Mouse (Mus musculus) left cerebral cortex, postnatal 4 days (tissue): ENCODE measurements around the gene Tbc1d2b. TPM values are rescaled to one million over a fixed set of nuclear protein-coding genes. Genes with fewer than 3 reads are reported as not detected.
A peak's percentile ranks its signal among the peaks of the same experiment; 100 is the strongest.

Source experiments
- DNase-seq: peaks from one replicate; pipeline ENCODE4 v3.0.0-alpha.2; 2022
- intact Hi-C: fragments of 180-260 bp; cut with DNase I; formaldehyde crosslinking; loops from one replicate; pipeline ENCODE4 v1.15.1; 2025
- total RNA-seq, 2 experiments: library from RNA; stranded (reverse); gene quantifications; 2 replicates each; pipeline ENCODE4 v1.2.3; 2021

The Tbc1d2b gene
- total RNA-seq, 2 experiments from 2014 or later, result 16.8 to 21.9 TPM

DNA sequence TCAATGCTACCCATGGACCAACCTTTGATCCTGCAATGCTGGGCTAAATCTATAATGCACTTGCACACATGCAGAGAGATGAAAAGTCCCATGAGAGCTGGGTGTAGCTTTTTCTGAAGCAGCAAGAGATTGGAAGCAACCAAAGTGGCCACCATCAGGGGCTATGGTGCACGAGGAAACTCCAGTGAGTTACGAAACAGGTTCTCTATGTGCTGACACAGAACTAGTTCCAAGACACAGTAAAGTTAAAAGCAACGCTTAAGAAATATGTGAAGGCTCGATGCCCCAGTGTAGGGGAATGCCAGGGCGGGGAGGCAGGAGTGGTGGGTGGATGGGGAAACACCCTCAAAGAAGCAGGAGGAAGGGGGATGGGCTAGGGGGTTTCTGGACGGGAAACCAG is 61.9 kb downstream of the Tbc1d2b start:
- intact Hi-C loops, result loop anchor here (5.0 to 10.0 kb wide), 3 partner anchors 239 to 1836 kb away; no protein-coding TSS in a partner anchor
- no peak for DNase-seq

DNA sequence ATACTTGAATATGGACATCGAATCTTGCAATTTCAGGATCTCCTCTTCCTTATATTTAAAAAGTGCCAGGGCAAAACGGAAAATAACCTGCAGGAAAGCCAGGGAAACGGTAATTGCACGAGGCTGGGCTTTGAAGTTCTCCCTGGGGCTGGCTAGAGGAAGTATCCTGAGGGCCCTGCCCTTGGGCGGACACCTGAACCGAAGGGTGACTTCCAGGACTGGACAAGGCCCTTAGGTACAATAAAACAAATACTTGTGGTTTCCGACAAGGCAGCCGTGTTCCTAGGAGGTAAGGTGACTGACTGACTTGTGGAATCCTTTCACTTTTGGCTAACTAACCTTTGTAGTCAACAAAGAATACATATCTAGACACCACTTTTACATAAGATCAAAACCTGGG is 62.8 kb downstream of the Tbc1d2b start:
- DNase-seq, result no peak
- intact Hi-C loops, result loop anchor here (5.0 to 10.0 kb wide), 3 partner anchors 239 to 1837 kb away; no protein-coding TSS in a partner anchor

DNA sequence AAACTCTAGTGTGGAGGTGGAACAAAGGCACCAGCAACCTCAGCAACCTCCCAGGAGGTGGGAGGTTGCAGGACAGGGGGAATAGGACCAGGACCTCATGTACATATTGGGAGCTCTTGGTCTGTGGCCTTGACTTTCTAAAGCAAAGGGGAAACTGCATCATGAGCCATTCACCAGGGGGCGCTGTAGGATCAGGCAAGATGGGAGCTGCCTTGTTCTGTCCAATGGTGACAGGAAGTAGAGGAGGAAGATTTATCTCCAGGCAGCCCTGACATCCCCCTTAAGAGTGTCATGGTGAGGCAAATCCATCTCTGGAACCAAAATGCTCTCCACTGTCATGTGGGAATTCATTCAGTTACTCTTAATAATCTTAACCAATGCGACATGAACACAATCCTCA is 64.1 kb downstream of the Tbc1d2b start:
- intact Hi-C loops, result loop anchor here (5.0 to 10.0 kb wide), 3 partner anchors 241 to 1838 kb away; no protein-coding TSS in a partner anchor

DNA sequence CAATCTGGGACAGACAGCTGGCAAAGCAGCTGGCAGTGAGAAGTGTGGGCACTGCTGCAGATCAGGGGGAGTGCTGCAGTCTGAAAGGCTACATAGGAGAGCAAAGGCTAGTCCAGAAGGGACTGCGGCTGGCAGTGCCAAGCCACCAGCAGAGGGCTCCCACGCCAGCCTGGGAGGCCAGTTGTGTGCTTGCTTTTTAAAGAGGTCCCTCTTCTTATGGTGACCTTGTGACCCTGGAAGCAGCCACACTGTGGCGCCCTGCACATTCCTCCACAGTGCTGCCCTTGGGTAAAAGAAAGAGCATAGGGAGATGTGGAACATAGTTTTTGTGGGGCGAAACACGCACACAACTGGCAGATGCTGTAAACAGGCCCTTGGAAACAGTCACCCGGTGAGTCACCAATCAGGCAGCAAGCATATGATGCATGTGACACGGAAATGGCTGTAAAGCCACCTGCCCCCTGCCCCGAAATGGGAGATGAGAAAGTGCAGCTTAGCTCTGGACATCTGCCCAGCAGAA is 66.1 kb downstream of the Tbc1d2b start:
- no peak for DNase-seq

More for the DNA sequence above, 64.1 kb downstream of the Tbc1d2b start:
- DNase-seq, result peak; percentile 89

DNA sequence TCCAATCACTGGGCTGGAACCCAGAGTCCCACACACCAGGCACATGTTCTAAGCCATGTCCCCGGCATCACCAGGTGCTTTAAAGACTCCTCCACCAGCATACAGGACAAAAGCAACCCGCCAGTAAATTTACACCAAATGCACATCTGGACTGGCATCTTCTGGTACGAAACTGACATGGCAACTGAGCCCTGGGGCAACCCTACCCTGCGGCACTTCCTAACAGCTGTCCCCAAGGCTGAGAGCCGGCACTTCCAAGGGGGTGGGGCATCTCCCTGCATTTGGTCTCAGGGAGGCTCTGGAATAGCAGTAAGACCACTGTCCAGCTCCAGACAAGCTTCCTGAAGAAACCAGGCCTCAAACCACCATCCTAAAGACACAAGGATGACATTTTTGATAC is 67.4 kb downstream of the Tbc1d2b start:
- DNase-seq, result no peak
- intact Hi-C loops, result loop anchor here (10.0 kb wide), 2 partner anchors 492 to 1842 kb away; no protein-coding TSS in a partner anchor

More for the DNA sequence above, 66.1 kb downstream of the Tbc1d2b start:
- intact Hi-C loops, result loop anchor here (10.0 kb wide), 2 partner anchors 490 to 1840 kb away; no protein-coding TSS in a partner anchor

DNA sequence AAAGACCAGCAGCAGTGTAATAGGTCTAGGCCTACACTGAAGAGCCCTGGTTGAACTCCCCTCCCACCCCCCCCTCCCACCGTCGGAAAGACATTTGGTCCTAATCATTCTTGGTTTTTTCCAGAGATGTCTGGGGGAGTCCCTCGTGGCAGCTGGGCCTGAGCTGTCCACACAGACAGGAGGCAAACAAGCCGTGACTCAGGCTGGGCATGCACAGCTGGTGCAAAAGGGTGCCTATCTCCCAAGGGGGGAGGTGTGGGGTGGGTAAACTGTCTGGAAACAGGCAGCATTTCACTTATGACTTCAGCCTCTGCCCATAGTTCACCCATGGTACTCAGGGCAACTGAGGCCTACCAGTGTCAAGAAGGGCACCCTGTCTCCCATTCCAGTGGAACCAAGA is 69.1 kb downstream of the Tbc1d2b start:
- intact Hi-C loops, result loop anchor here (10.0 kb wide), 2 partner anchors 493 to 1843 kb away; no protein-coding TSS in a partner anchor
- DNase-seq, result no peak

DNA sequence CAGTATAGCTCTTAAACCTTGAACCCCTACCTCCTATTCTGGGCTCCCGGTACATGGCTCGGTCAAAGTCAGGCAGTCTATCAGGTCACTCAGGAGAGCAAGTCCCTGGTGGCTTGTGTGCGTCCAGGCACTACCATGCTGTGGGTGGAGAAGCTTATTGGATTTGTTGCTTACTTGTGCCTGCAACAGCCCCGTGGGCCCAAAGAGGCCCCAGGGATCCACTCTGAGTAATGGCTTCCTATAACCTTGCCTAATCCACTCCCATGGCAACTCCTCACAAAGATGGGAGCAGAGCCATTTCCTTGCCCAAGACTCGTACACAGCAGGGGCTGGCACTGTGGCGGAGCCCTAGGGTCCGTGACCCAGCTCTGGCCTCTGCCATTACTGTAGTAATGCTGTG is 69.5 kb downstream of the Tbc1d2b start:
- intact Hi-C loops, result loop anchor here (10.0 kb wide), 2 partner anchors 494 to 1844 kb away; no protein-coding TSS in a partner anchor
- DNase-seq, result no peak

DNA sequence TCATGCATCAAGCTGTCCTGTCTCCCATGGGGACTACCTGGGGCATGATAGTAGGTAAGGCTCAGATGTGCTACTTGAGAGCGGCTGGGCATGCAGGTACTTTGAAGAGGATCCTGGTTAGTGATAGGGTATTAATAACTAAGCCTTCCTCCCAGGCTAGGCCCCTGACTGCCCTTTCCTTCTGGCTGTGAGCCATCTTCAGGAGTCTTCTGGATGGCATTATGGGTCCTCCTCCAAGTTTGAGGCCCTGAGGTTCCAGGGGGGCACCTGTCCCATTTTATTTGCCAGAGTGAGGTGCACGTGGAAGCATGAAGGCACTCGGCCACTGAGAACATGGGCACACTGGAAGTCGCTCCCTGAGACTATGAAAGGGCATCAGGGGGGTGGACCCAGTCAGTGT is 70.1 kb downstream of the Tbc1d2b start:
- intact Hi-C loops, result loop anchor here (10.0 kb wide), 2 partner anchors 494 to 1844 kb away; no protein-coding TSS in a partner anchor

DNA sequence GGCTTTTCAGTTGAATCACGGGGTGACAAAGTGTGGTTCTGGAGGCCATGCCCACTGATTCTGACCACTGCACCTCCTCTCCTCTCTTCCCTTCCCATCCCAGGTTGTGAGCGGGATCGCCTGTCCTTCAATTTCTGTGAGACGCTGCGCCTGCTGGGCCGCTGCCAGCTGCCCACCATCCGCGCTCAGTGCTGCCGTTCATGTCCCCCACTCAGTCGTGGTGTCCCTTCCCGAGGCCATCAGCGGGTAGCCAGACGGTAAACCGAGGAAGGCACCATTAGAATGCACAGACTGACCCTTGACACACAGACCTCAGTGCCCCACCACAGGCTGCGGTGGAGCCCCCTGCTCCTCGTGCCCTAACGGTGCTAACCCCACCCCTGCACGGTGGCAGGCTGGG is 71.0 kb downstream of the Tbc1d2b start:
- DNase-seq, result no peak
- intact Hi-C loops, result loop anchor here (10.0 kb wide), 2 partner anchors 495 to 1845 kb away; no protein-coding TSS in a partner anchor

More for the DNA sequence above, 70.1 kb downstream of the Tbc1d2b start:
- DNase-seq, result no peak

DNA sequence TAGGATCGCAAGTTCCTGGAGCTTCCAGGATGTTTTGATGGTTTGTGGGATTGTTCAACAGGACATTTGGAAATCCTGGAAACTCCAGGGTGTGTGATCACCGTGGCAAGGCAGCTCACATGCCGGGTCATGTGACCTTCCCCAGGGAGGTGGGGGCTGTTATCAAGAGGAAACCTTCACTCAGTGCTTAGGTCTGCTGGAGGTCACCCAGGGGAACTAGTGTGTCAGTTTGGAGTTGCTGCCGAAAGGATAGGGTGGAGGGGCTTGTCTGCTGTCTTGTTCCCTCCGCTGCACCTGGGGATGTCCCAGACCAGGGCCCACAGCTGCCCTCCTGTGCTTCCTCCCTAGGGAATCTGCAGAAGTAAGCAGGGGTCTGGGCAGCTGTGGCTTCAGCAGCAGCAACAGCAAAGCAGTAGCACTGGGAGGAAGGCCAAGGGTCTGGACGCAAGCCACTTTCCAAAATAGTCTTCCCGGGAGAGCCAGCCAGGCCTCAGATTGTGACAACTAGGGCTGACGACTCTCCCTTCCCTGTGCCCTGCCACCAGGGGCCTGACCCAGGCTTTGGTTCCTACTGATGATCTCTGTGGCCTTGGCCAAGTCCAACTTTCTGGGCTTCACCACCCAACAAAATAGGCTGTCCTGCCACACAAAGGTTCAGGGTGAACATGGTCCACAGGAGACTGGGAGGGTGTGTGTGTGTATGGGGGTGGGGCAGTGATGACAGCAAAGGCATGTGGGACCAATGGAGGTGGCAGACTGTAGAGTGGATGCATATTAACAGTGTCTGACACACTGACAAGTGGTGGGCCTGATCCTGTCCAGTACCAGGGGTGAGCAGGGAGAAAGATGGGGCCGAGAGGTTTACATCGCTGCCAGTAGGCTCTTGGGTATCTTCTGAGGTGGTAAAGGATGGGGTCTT is 71.8 kb downstream of the Tbc1d2b start:
- peak; percentile 58 for DNase-seq
- intact Hi-C loops, result no loop called here

DNA sequence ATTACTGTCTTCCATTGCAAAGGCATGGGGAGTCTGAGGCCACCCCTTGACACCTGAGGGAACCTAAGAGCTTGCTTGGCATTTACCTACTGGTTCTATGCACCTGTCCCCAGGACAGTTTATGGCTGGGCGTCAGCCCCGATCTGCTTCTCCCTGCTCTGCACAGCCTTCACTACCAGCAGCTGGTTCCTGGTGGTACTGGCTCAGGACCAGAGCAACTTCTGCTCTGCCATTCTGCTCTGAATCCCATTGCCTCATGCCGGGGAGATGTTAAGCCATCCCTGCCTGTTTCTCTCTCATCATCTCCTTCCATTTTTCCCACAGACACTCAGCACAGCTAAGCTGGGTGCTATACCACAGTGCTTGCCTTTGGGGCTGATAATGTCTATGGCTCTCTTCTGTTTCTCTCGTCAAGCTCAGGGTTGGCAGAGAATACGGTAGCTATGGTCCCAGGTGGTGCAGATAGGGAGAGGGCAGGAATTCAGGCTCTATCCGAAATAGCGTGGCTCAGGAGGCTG is 72.7 kb downstream of the Tbc1d2b start:
- peak; percentile 34 for DNase-seq
- intact Hi-C loops, result no loop called here

DNA sequence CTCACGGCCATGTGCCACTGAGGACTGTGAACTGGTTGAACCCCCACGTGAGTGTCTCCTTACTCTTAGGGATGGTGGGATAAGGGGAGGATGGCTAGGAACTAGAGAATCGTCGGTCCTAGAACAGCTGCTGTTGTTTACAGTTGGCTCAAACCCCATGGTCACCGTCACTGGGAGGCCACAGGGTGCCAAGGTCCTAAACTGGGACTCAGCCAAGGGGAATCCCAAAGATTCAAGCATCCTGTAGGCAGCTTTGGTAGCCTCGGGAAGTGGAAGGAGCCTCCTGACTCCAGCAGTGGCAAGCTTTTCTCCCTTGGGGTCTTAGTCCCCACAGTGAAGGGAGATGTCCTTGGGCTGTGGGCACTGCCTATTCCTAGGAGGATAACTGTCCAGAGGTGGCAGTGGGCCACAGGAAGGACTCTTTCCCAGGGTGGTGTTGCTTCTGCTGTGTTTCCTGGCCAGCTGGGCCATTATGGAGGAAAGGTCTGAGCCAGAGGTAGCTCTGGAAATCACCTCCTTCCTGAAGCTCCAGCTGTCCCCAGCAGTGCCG is 73.4 kb downstream of the Tbc1d2b start:
- DNase-seq, result no peak
- intact Hi-C loops, result no loop called here

DNA sequence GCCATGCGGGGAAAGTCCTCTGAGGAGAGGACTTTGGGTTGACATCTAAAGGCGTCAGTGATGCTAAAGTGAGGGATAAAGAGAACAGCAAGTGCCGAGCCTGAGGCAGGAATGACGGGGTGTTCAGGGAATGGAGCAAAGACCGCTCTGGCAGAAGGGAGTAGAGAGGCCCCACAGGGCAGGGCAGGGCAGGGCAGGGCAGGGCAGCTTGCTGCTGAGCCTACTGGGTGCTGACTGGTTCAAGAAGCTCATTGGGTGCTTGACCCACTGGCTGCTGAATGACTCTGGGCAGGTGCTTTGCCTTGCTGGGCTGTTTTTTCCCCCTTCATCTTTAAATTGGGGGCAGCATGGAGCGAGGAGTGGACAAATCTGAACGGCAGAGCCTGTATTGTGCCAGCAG is 74.3 kb downstream of the Tbc1d2b start:
- no peak for DNase-seq
- intact Hi-C loops, result no loop called here

DNA sequence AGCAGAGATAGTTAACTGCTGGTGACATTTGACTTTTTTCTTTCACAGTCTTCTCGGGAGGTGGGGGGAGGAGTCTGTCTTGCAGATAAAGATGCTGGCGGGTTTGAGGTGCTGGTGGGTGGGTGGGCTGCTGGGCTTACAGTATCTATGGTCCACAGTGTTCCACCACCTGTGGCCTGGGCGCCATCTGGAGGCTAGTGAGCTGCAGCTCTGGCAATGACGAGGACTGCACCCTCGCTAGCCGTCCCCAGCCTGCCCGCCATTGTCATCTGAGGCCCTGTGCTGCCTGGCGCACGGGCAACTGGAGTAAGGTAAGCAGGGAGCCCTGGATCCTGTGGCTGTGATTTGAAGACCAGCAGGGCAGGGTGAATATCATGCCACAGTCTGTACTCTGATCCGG is 75.6 kb downstream of the Tbc1d2b start:
- DNase-seq, result no peak

DNA sequence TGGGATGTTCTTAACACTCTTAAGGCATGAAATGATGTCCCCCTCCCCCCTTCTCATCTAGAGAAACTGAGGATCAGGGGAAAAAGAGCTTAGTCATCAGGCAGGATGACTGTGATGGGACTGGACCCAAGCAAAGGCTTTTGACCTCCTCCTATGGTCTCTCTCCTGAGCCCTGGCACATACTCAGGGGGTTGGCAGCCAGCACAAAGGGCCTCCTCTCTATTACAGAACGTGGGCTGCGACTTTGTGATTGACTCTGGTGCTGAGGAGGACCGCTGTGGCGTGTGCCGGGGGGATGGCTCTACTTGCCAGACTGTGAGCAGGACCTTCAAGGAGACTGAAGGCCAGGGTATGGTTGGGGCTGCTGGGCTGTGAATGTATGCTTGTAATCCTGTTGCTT is 81.2 kb downstream of the Tbc1d2b start:
- DNase-seq, result no peak
- intact Hi-C loops, result no loop called here

More for the DNA sequence above, 75.6 kb downstream of the Tbc1d2b start:
- intact Hi-C loops, result no loop called here

DNA sequence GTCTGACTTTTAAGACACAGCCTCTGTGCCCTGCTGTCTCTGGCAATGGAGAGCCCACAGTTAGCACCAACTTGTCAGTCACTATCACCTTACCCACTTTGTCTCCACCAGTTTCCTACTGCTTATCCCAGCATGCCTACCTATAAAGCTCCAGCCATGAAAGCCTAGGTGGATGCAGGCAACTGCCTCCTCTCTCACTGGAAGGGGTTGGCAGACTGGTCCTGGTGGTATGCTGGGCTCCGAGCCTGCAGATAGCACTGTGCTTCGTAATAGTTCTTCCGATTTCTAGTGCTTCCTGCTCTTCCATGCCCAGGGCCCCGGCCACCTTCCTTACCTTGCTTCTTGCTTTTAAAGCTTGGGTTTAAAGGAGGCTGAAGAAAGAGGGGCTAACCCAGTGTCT is 81.7 kb downstream of the Tbc1d2b start:
- intact Hi-C loops, result no loop called here
- no peak for DNase-seq

DNA sequence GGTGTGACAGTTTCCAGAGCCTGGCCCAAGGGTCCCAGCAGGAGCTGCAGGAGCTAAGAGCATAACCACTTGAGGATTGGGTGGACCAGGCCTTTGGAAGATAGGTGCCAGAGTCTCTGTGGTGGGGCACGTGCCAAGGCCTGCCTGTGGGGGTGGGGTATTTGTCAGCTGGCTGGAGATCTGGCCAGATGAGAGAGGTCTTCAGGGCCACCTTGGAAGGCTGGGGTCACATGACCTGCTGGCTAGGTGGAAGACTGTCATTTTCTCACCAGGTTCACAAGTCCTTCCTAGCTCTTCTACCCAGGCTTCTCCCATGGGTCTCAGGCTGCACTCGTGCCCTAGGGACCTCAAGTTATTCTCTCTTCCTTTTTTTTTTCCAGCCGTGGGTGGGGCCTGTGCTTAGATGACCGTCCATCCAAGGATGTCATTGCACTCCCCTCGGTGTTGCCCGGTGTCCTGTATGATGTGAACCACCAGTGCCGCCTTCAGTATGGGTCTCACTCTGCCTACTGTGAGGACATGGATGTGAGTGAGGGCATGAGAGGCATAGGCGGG is 85.2 kb downstream of the Tbc1d2b start:
- intact Hi-C loops, result no loop called here
- no peak for DNase-seq

DNA sequence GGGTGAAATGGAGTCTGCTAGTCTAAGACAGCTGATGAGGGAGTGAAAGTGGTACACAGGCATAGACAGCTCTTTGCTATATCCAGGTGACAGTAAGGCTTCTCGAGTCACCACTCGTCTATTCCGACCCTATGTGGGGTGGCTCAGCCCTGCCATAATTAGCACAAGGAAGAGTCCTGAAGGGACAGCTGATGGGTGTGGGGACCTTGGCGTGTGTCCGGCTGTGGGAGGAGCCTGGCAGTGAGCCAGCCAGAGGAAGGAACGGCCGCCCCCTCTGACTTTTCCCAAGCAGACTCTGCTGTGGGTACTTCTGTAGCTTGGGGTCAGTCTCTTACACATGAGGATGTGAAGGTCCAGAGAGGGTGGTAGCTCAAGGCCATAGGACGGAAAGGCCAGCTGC is 86.5 kb downstream of the Tbc1d2b start:
- intact Hi-C loops, result no loop called here
- DNase-seq, result peak; percentile 64

DNA sequence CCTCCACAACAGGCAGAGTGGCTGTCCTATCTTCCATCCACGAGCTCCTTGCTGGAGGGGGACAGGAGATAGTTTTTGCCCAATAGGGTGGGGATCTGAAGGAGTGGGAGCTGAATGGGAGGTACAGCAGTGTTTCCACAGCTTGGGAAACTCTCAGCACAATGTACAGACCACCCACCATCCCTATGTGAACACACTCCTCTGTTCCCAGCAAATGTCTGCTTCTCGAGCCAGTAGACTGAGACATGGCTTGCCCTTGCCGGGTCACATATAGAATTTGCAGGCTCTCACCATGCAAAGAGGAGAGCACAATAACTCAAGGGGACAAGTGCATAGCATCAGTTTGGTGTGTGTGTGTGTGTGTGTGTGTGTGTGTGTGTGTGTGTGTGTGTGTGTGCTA is 87.1 kb downstream of the Tbc1d2b start:
- DNase-seq, result no peak
- intact Hi-C loops, result no loop called here

DNA sequence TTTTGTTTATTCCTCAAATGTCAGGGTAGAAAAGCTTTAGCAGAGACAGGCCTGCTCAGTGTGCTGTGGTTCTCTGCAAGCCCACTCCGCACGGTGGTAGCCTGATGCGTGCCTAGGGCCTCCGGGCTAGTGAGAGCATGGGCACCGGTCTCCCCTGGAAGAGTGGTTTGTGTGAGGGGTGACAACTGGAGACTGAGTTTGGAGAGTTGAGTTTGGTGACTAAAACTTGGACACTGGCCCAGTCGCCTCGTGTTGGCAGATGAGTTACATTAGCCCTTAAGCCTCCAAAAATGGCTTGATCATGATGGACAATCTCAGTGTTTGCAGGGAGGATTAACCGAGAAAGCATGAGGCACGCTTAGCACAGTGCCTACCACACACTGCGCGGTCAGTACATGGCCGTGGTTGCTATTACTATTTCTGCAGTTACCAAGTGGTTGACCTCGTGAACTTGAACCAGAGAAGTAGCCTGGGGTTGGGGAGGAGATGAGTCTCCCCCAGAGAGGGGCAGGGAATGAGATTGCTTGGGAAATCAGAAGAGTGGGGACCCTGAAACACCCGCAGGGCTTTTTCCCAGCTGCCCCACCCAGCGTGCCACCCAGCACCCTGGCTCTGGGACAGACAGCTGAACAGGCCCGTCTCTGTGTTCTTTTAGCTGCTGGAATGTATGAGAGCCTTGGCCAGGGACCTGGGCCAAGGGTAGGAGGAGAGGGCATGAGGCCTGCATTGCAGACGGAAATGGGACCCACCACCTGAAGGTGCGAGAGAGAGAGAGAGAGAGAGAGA is 87.8 kb downstream of the Tbc1d2b start:
- intact Hi-C loops, result no loop called here
- no peak for DNase-seq
